Mouse (Mus musculus) brain, embryonic 18.5 days (tissue): ENCODE measurements at regions not wholly inside any gene's neighbourhood (a gene's known extent, or its start where the extent isn't known, plus 50 kb on each side); places are given as distances from the start of the nearest gene placed in this dataset.

ENCODE experiments used
- DNase-seq: peaks from one replicate; pipeline ENCODE4 v3.0.0-alpha.2; 2012; ENCODE audit warnings: low read depth, low spot score

- no peak for DNase-seq
Measured at GRCm38 (mm10) chr11:56716953-56717352, 294.2 kb upstream of the Gria1 start.

GRCm38 (mm10) chr11:56725141-56725540 lies 286.0 kb upstream of the Gria1 start:
- DNase-seq: no peak

- no peak for DNase-seq
Measured at GRCm38 (mm10) chr11:56726161-56726560, 285.0 kb upstream of the Gria1 start.

- no peak for DNase-seq
Measured at GRCm38 (mm10) chr11:56727556-56727955, 283.6 kb upstream of the Gria1 start.

GRCm38 (mm10) chr11:56728204-56729002 lies 282.8 kb upstream of the Gria1 start:
- DNase-seq: no peak

GRCm38 (mm10) chr11:56741857-56742256 lies 269.3 kb upstream of the Gria1 start:
- DNase-seq: no peak

GRCm38 (mm10) chr11:56750032-56750431 lies 261.2 kb upstream of the Gria1 start:
- no peak for DNase-seq

- DNase-seq: no peak
Measured at GRCm38 (mm10) chr11:56750639-56751038, 260.5 kb upstream of the Gria1 start.

GRCm38 (mm10) chr11:56751918-56752317 lies 259.3 kb upstream of the Gria1 start:
- no peak for DNase-seq

- DNase-seq: peak; percentile 43
Measured at GRCm38 (mm10) chr11:56753699-56754098, 257.5 kb upstream of the Gria1 start.

GRCm38 (mm10) chr11:56760474-56760873 lies 250.7 kb upstream of the Gria1 start:
- DNase-seq: no peak

- no peak for DNase-seq
Measured at GRCm38 (mm10) chr11:56762467-56763120, 248.6 kb upstream of the Gria1 start.

- no peak for DNase-seq
Measured at GRCm38 (mm10) chr11:56767424-56767823, 243.8 kb upstream of the Gria1 start.

GRCm38 (mm10) chr11:56786351-56786750 lies 224.8 kb upstream of the Gria1 start:
- DNase-seq: no peak

GRCm38 (mm10) chr11:56792691-56793090 lies 218.5 kb upstream of the Gria1 start:
- DNase-seq: no peak

- DNase-seq: no peak
Measured at GRCm38 (mm10) chr11:56807314-56807713, 203.9 kb upstream of the Gria1 start.

GRCm38 (mm10) chr11:56810141-56810540 lies 201.0 kb upstream of the Gria1 start:
- peak; percentile 51 for DNase-seq

- DNase-seq: no peak
Measured at GRCm38 (mm10) chr11:56812121-56812520, 199.1 kb upstream of the Gria1 start.

GRCm38 (mm10) chr11:56823471-56823870 lies 187.7 kb upstream of the Gria1 start:
- no peak for DNase-seq

GRCm38 (mm10) chr11:56827499-56827898 lies 183.7 kb upstream of the Gria1 start:
- DNase-seq: no peak

GRCm38 (mm10) chr11:56862649-56863048 lies 148.5 kb upstream of the Gria1 start:
- peak; percentile 18 for DNase-seq

GRCm38 (mm10) chr11:56871640-56872039 lies 139.5 kb upstream of the Gria1 start:
- peak; percentile 6 for DNase-seq

- DNase-seq: no peak
Measured at GRCm38 (mm10) chr11:56898548-56898951, 112.6 kb upstream of the Gria1 start.
